Mouse (Mus musculus) CH12.LX (cell line): ENCODE data around the gene Ampd3.

Source experiments
- CTCF ChIP-seq, 2 experiments: IDR thresholded peaks in 1 of 2; conservative IDR thresholded peaks in 1 of 2; 2 replicates each; pipeline ENCODE4 v1.5.1; 2011 to 2012; ENCODE audit warnings: low read depth in 2 of 2, low read length in 2 of 2, improper control_type of control experiment in 1 of 2, inconsistent platforms in 1 of 2, mild to moderate bottlenecking in 1 of 2, moderate library complexity in 1 of 2
- ELF1 ChIP-seq: IDR thresholded peaks from 2 replicates; pipeline ENCODE4 v1.6.1; 2014; ENCODE audit warnings: low read depth, mild to moderate bottlenecking, inconsistent platforms, low read length, improper control_type of control experiment
- EP300 ChIP-seq: IDR thresholded peaks from 2 replicates; pipeline ENCODE4 v1.6.1; 2011; ENCODE audit warnings: low read length, improper control_type of control experiment
- IRF4 ChIP-seq: IDR thresholded peaks from 2 replicates; pipeline ENCODE4 v1.6.1; 2014; ENCODE audit warnings: low read depth, mild to moderate bottlenecking, inconsistent platforms, low read length, improper control_type of control experiment
- MXI1 ChIP-seq: IDR thresholded peaks from 2 replicates; pipeline ENCODE4 v1.6.1; 2011; ENCODE audit warnings: mild to moderate bottlenecking, low read depth, low read length, improper control_type of control experiment
- NRF1 ChIP-seq: IDR thresholded peaks from 2 replicates; pipeline ENCODE4 v1.6.1; 2014; ENCODE audit warnings: low read depth, mild to moderate bottlenecking, inconsistent platforms, low read length, improper control_type of control experiment, moderate library complexity
- POLR2A ChIP-seq: IDR thresholded peaks from 2 replicates; pipeline ENCODE4 v1.6.1; 2011; ENCODE audit warnings: low read depth, mild to moderate bottlenecking, improper control_type of control experiment, low read length
- POLR2AphosphoS2 ChIP-seq: IDR thresholded peaks from 2 replicates; pipeline ENCODE4 v1.6.1; 2011; ENCODE audit warnings: low read depth, low read length, improper control_type of control experiment
- SMC3 ChIP-seq: IDR thresholded peaks from 2 replicates; pipeline ENCODE4 v1.6.1; 2011; ENCODE audit warnings: low read depth, low read length, improper control_type of control experiment
- USF1 ChIP-seq: IDR thresholded peaks from 2 replicates; pipeline ENCODE4 v1.6.1; 2014; ENCODE audit warnings: low read depth, mild to moderate bottlenecking, inconsistent platforms, low read length, improper control_type of control experiment
- ZKSCAN1 ChIP-seq: IDR thresholded peaks from 2 replicates; pipeline ENCODE4 v1.6.1; 2012; ENCODE audit warnings: low read depth, inconsistent platforms, low read length, improper control_type of control experiment, borderline replicate concordance

GRCm38 (mm10) chr7:110777146-110778001 lies 9.4 kb downstream of the Ampd3 start:
- TF ChIP-seq MXI1 = no peak
- no peak for TF ChIP-seq POLR2AphosphoS2
- no peak for TF ChIP-seq ELF1
- TF ChIP-seq POLR2A = no peak
- TF ChIP-seq CTCF (conservative IDR thresholded peaks at IDR 0.05 in 1 of 2, IDR thresholded peaks at IDR 0.05 in 1 of 2; ENCODE audit: low read depth in 2 of 2, low read length in 2 of 2) = no peak
- no peak for TF ChIP-seq SMC3
- TF ChIP-seq IRF4 = no peak
- TF ChIP-seq USF1 = no peak
- TF ChIP-seq ZKSCAN1 = no peak
- TF ChIP-seq EP300 = no peak
- TF ChIP-seq NRF1 = no peak
